Mouse (Mus musculus): ENCODE measurements around the gene Ep300.

DNA sequence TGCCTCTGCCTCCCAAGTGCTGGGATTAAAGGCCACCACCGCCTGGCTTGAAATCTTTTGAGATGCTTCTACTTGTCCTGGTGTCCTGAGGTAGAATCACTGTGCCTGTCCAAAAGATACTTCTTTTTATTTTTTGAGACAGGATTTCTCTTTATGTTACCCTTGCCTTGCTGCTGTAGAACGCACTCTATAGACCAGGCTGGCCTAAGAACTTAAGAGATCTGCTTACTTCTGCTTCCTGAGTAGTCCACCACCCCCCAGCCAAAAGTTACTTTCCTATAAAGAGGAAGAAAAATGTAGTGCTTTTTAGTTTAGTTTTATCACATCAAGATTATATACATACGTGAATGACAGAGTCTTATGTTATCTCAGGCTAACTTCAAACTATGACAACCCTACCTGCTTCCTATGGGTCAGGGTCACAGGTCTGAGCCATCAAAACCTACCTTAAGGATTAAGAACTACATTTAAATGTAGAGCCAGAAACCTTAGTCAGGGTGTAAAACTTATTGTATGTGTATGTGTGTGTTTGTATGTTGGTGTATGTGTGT lies 9.1 kb downstream of the Ep300 start:
- no peak for TF ChIP-seq HCFC1 (IDR thresholded peaks at IDR 0.05; ENCODE audit: borderline replicate concordance, insufficient read depth, low read length)
- TF ChIP-seq ZNF384 (IDR thresholded peaks at IDR 0.05; ENCODE audit: low read depth, low read length) = no peak

All from ES-E14 (cell line).